Mouse (Mus musculus): Measurements from ENCODE around the gene Nfkb1.

GRCm38 (mm10) chr3:135640203-135640602, 51.1 kb downstream of the Nfkb1 start:
- no peak for TF ChIP-seq CTCF (IDR thresholded peaks at IDR 0.05; ENCODE audit: low read depth, low read length)
- no peak for TF ChIP-seq POLR2A (IDR thresholded peaks at IDR 0.05; ENCODE audit: insufficient read depth, low read length)
- TF ChIP-seq EP300 (IDR thresholded peaks at IDR 0.05; ENCODE audit: insufficient read depth, low read depth, low read length), result no peak
